Mouse (Mus musculus) fat pad, adult 2 months (tissue): ENCODE measurements around the gene Lmntd1.

Experiments
- DNase-seq: peaks from one replicate; pipeline ENCODE4 v3.0.0-alpha.2; 2011; ENCODE audit warnings: low read depth, low spot score; ENCODE audit errors: extremely low read depth

Gene Lmntd1

GRCm38 (mm10) chr6:145605203-145605602 is 8.9 kb downstream of the Lmntd1 start:
- no peak for DNase-seq

GRCm38 (mm10) chr6:145604648-145605047 is 9.5 kb downstream of the Lmntd1 start:
- DNase-seq, result no peak

- DNase-seq, result no peak
These were observed 10.0 kb downstream of the Lmntd1 start for GRCm38 (mm10) chr6:145604126-145604525.

GRCm38 (mm10) chr6:145598794-145599555 is 15.1 kb downstream of the Lmntd1 start:
- DNase-seq, result no peak

- DNase-seq, result no peak
These were observed 18.2 kb downstream of the Lmntd1 start for GRCm38 (mm10) chr6:145595905-145596304.

- no peak for DNase-seq
These were observed 20.1 kb downstream of the Lmntd1 start for GRCm38 (mm10) chr6:145593991-145594390.

- no peak for DNase-seq
These were observed 21.6 kb downstream of the Lmntd1 start for GRCm38 (mm10) chr6:145592531-145592998.

GRCm38 (mm10) chr6:145592036-145592435 is 22.1 kb downstream of the Lmntd1 start:
- no peak for DNase-seq

GRCm38 (mm10) chr6:145591578-145591977 is 22.5 kb downstream of the Lmntd1 start:
- DNase-seq, result no peak

GRCm38 (mm10) chr6:145590501-145591293 is 23.4 kb downstream of the Lmntd1 start:
- no peak for DNase-seq

GRCm38 (mm10) chr6:145585052-145585973 is 28.8 kb downstream of the Lmntd1 start:
- DNase-seq, result no peak

GRCm38 (mm10) chr6:145581366-145582170 is 32.6 kb downstream of the Lmntd1 start:
- no peak for DNase-seq

- no peak for DNase-seq
These were observed 34.4 kb downstream of the Lmntd1 start for GRCm38 (mm10) chr6:145579761-145580160.

GRCm38 (mm10) chr6:145578457-145579185 is 35.5 kb downstream of the Lmntd1 start:
- no peak for DNase-seq

GRCm38 (mm10) chr6:145576762-145577161 is 37.4 kb downstream of the Lmntd1 start:
- DNase-seq, result no peak

- no peak for DNase-seq
These were observed 40.7 kb downstream of the Lmntd1 start for GRCm38 (mm10) chr6:145573250-145574013.

- no peak for DNase-seq
These were observed 45.4 kb downstream of the Lmntd1 start for GRCm38 (mm10) chr6:145568701-145569100.

- DNase-seq, result no peak
These were observed 46.3 kb downstream of the Lmntd1 start for GRCm38 (mm10) chr6:145567832-145568231.

GRCm38 (mm10) chr6:145567296-145567695 is 46.8 kb downstream of the Lmntd1 start:
- DNase-seq, result no peak
